Mouse (Mus musculus) kidney, postnatal 0 days (tissue): ENCODE data around the gene Arrdc5. TPM values are rescaled to one million over a fixed set of nuclear protein-coding genes. Genes with fewer than 3 reads are reported as not detected.

Experiments
- ATAC-seq: fragments of 200-750 bp; cut with Nextera tagmentation; replicated peaks from 2 replicates; pipeline ENCODE4 v1.8.0; 2017; ENCODE audit warnings: low read depth, moderate number of reproducible peaks, moderate TSS enrichment, moderate library complexity; ENCODE audit not compliant: low FRiP score
- DNase-seq: peaks from one replicate; pipeline ENCODE4 v3.0.0-alpha.2; 2016; ENCODE audit warnings: low spot score
- H3K27ac ChIP-seq: fragments of 300-500 bp; sonication (generic); 2 replicates; pipeline ENCODE4 v1.5.1; 2014; ENCODE audit warnings: mild to moderate bottlenecking
- H3K27me3 ChIP-seq: fragments of 300-500 bp; sonication (generic); 2 replicates; pipeline ENCODE4 v1.6.1; 2014; ENCODE audit warnings: low read length, mixed read lengths; ENCODE audit not compliant: insufficient read depth
- H3K36me3 ChIP-seq: fragments of 300-500 bp; sonication (generic); 2 replicates; pipeline ENCODE4 v1.6.1; 2014; ENCODE audit warnings: low read length, mixed read lengths; ENCODE audit not compliant: insufficient read depth
- H3K4me1 ChIP-seq: fragments of 300-500 bp; sonication (generic); replicated peaks from 2 replicates; pipeline ENCODE4 v1.6.1; 2014; ENCODE audit warnings: antibody characterized with exemption, low read length, mixed read lengths; ENCODE audit not compliant: insufficient read depth
- H3K4me2 ChIP-seq: fragments of 300-500 bp; sonication (generic); 2 replicates; pipeline ENCODE4 v1.6.1; 2014; ENCODE audit warnings: mild to moderate bottlenecking, low read length, moderate library complexity, mixed read lengths
- H3K4me3 ChIP-seq: fragments of 300-500 bp; sonication (generic); replicated peaks from 2 replicates; pipeline ENCODE4 v1.5.1; 2014; ENCODE audit warnings: low read depth, low read length
- H3K9ac ChIP-seq: fragments of 300-500 bp; sonication (generic); 2 replicates; pipeline ENCODE4 v1.6.1; 2014; ENCODE audit warnings: low read depth, low read length
- H3K9me3 ChIP-seq: fragments of 300-500 bp; sonication (generic); replicated peaks from 2 replicates; pipeline ENCODE4 v1.6.1; 2016; ENCODE audit warnings: low read length, inconsistent platforms, mixed read lengths
- CTCF ChIP-seq: IDR thresholded peaks from 2 replicates; pipeline ENCODE4 v1.5.1; 2016; ENCODE audit warnings: antibody characterized with exemption, low read depth, mild to moderate bottlenecking, moderate library complexity
- whole genome bisulfite sequencing: fragments of 180-500 bp; shearing (Covaris S2); extraction: QIAGEN DNeasy Blood & Tissue Kit; methylation state at CpG from one replicate; pipeline ENCODE4 v1.1.7; 2014; 5-methylcytosine and 5-hydroxymethylcytosine counted together
- polyA plus RNA-seq: library from polyadenylated mRNA; unstranded; fragments of >200 nt; fragmentation: Nextera tagmentation; extraction: Ambion mirVana; gene quantifications from 2 replicates; pipeline ENCODE4 v1.2.1, GENCODE M21; 2015

Arrdc5 gene
- polyA plus RNA-seq, 1 experiment from 2014 or later = not detected

DNA sequence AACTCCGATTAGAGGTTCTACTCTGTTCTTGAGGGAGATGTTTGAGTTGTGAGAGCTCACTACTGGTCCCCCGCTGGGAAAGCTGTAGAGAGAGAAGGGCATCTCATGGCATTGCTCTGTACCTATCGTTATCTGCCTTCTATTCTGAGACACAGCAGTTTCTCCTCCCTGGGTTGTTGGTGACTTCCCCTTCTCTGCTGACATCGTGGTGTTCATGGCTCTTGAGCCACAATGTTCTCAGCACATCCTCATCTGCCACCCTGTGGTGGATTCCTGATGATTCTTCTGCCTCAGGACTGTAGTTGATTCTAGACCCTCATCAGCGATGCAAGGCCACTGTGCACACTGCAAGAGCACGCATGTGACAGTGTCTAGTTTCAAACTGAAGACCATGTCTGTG is 37.7 kb upstream of the Arrdc5 start:
- no peak for DNase-seq
- H3K4me2 ChIP-seq = no peak overlapping the region
- no peaks in the 10 kb centered on the region for H3K36me3 ChIP-seq
- no peaks in the 10 kb centered on the region; the same call in none of the 2 replicates for H3K4me1 ChIP-seq
- no peak overlapping the region for H3K27ac ChIP-seq
- no peak overlapping the region for H3K4me3 ChIP-seq
- H3K9ac ChIP-seq = no peak overlapping the region
- 92% methylated on average over 6 of the region's 6 CpGs for WGBS
- no peak for ATAC-seq
- no peaks in the 10 kb centered on the region for H3K27me3 ChIP-seq
- TF ChIP-seq CTCF = no peak
- no peaks in the 10 kb centered on the region for H3K9me3 ChIP-seq

- H3K27ac ChIP-seq = no peak overlapping the region
- 19% methylated on average over 4 of the region's 4 CpGs for WGBS
- H3K27me3 ChIP-seq = no peaks in the 10 kb centered on the region
- H3K4me2 ChIP-seq = no peak overlapping the region
- no peak overlapping the region for H3K9ac ChIP-seq
- ATAC-seq (peak; percentile 13; the same call in 1 of the 2 replicates), DNase-seq (peak; percentile 66)
- no peaks in the 10 kb centered on the region for H3K36me3 ChIP-seq
- H3K4me1 ChIP-seq = no peaks in the 10 kb centered on the region; the same call in none of the 2 replicates
- no peak overlapping the region for H3K4me3 ChIP-seq
- H3K9me3 ChIP-seq = no peaks in the 10 kb centered on the region
- TF ChIP-seq CTCF = peak; percentile 69
Measured at GRCm38 (mm10) chr17:56337190-56337589, 37.1 kb upstream of the Arrdc5 start.

- H3K4me3 ChIP-seq = no peak overlapping the region
- H3K9ac ChIP-seq = no peak overlapping the region
- WGBS = 36% methylated on average over 8 of the region's 8 CpGs
- DNase-seq (peak; percentile 9), ATAC-seq (no peak)
- H3K9me3 ChIP-seq = no peaks in the 10 kb centered on the region
- H3K36me3 ChIP-seq = no peaks in the 10 kb centered on the region
- H3K27ac ChIP-seq = no peak overlapping the region
- TF ChIP-seq CTCF = peak; percentile 58
- no peaks in the 10 kb centered on the region for H3K27me3 ChIP-seq
- H3K4me2 ChIP-seq = no peak overlapping the region
- peaks cover 5% of the 10 kb centered on the region for H3K4me1 ChIP-seq
Measured at GRCm38 (mm10) chr17:56332987-56333386, 32.9 kb upstream of the Arrdc5 start.

DNA sequence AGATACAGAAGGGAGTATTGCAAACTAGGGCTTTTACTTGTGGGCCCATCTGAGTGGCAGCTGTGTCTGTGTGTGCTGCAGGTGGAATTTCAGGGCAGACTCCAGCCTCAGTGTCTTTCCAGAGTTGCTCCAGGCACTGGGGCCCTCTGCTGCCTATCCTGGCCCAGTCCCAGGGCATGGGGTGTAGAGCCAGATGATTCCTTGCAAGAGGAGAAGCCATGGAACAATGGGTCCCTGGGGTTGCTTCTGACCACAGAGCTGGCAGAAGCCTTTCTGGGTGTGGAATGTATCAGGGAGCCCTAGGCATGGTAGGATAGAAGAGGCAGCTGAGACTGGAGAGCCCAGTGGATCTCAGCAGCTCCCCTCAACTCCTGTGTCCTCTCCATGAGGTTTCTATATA is 31.2 kb upstream of the Arrdc5 start:
- H3K4me1 ChIP-seq = peaks cover 16% of the 10 kb centered on the region
- DNase-seq (no peak), ATAC-seq (no peak)
- no peaks in the 10 kb centered on the region for H3K27me3 ChIP-seq
- TF ChIP-seq CTCF = no peak
- H3K4me2 ChIP-seq = no peak overlapping the region
- H3K4me3 ChIP-seq = no peak overlapping the region
- H3K9me3 ChIP-seq = no peaks in the 10 kb centered on the region
- no peak overlapping the region for H3K9ac ChIP-seq
- no peak overlapping the region for H3K27ac ChIP-seq
- no peaks in the 10 kb centered on the region for H3K36me3 ChIP-seq

DNA sequence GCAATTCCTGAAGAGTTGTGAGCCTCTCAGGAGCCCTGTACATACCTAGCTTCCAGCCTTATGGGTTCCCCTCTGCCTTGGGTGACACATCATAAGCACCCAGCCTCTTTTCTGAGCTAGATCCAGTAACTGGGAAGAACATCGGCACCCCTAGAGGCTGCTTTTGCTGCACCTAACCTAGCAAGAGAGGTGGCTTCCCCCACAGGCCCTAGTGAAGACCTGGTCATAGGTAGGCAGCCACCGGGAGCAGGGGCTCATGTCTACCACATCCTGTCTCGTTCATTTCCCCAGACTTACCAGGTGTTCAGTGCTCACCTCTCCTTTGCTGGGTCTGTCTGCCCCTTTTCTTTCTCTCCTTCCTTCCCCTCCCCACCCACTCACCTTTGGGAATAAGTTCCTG is 30.3 kb upstream of the Arrdc5 start:
- DNase-seq (no peak), ATAC-seq (no peak)
- Histone ChIP-seq H3K36me3 (no peaks in the 10 kb centered on the region), H3K9ac (no peak overlapping the region), H3K4me1 (peaks cover 16% of the 10 kb centered on the region), H3K9me3 (no peaks in the 10 kb centered on the region), H3K27me3 (no peaks in the 10 kb centered on the region), H3K4me3 (no peak overlapping the region), H3K4me2 (no peak overlapping the region), H3K27ac (no peak overlapping the region)
- 57% methylated on average over 3 of the region's 3 CpGs for WGBS
- TF ChIP-seq CTCF = peak; percentile 17; the same call in 1 of the 2 replicates

GRCm38 (mm10) chr17:56329267-56329666 is 29.2 kb upstream of the Arrdc5 start:
- Histone ChIP-seq H3K4me3 (no peak overlapping the region), H3K4me2 (no peak overlapping the region), H3K27me3 (no peaks in the 10 kb centered on the region), H3K4me1 (peaks cover 16% of the 10 kb centered on the region), H3K27ac (no peak overlapping the region), H3K36me3 (no peaks in the 10 kb centered on the region), H3K9me3 (no peaks in the 10 kb centered on the region), H3K9ac (no peak overlapping the region)
- no peak for TF ChIP-seq CTCF
- ATAC-seq = no peak
- DNase-seq = no peak
